Mouse (Mus musculus): ENCODE results near the gene Vps37c.

Vps37c gene

GRCm38 (mm10) chr19:10762468-10762867 lies 73.9 kb downstream of the Vps37c start:
- H3K4me3 ChIP-seq (replicated peaks; ENCODE audit: low read length), result no peak overlapping the region
- 0 out of 2 replicates have a peak, but pooled peaks cover 4% of the 10 kb centered on the region for H3K27me3 ChIP-seq (ENCODE audit: insufficient read depth, low read length)
- no peaks in the 10 kb centered on the region for H3K9me3 ChIP-seq (ENCODE audit: low read length)
- H3K36me3 ChIP-seq (ENCODE audit: insufficient read depth, low read length), result no peaks in the 10 kb centered on the region
- TF ChIP-seq POU5F1 (IDR thresholded peaks at IDR 0.05; ENCODE audit: borderline replicate concordance, low read length) (no peak), NANOG (IDR thresholded peaks at IDR 0.05; ENCODE audit: borderline replicate concordance, low read length) (no peak), CTCF (conservative IDR thresholded peaks at IDR 0.05; ENCODE audit: low read length) (no peak)
- H3K4me1 ChIP-seq (replicated peaks; ENCODE audit: low read depth, low read length), result no peaks in the 10 kb centered on the region

DNA sequence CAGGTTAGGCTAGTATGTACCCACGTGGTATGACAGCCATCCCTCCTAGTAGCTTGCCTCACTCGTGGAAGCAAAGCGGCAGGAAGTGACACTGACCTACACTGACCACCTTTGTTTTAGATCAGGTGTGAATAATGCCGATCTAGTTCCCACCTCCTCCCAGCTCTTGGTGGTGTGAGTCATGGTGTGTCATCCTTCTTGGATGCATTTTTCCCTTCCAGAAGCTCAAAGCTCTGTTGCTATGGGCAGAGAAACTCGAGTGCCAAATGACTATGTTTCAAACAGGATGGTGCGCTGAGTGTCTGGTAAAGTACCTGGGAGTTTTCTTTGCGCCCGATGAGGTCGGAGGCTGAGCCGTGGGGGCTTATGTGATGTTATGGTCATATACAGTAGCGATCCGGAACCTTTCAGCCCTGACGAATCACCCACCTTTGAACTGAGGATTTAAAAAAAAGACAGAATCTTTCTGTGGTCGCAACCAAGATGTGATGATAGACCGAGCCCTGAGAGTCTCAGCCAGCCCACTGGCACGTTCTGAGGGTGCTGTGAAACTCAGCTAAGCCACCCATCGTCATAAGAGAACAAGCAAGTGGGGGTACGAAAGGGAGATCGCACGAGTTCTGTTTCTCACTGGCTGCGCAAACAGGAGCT lies 75.0 kb downstream of the Vps37c start:
- Histone ChIP-seq H3K9me3 (ENCODE audit: low read length) (no peaks in the 10 kb centered on the region), H3K4me3 (replicated peaks; ENCODE audit: low read length) (no peak overlapping the region), H3K4me1 (replicated peaks; ENCODE audit: low read depth, low read length) (no peaks in the 10 kb centered on the region), H3K27me3 (ENCODE audit: insufficient read depth, low read length) (0 out of 2 replicates have a peak, but pooled peaks cover 4% of the 10 kb centered on the region), H3K36me3 (ENCODE audit: insufficient read depth, low read length) (no peaks in the 10 kb centered on the region)
- TF ChIP-seq POU5F1 (IDR thresholded peaks at IDR 0.05; ENCODE audit: borderline replicate concordance, low read length) (no peak), NANOG (IDR thresholded peaks at IDR 0.05; ENCODE audit: borderline replicate concordance, low read length) (no peak), CTCF (conservative IDR thresholded peaks at IDR 0.05; ENCODE audit: low read length) (no peak)
